Mouse (Mus musculus) erythroblast, embryonic 14.5 days (primary cell): Measurements from ENCODE around the gene Neurl2. TPM values are rescaled to one million over a fixed set of nuclear protein-coding genes. Genes with fewer than 3 reads are reported as not detected.
A peak's percentile ranks its signal among the peaks of the same experiment; 100 is the strongest.
"Not testable (repeated sequence)": the region's sequence is repeated elsewhere in the genome, so short reads cannot be mapped to it uniquely, and the experiment has no call there.

Source experiments
- H3K27me3 ChIP-seq: 2 replicates; pipeline ENCODE4 v1.6.1; 2012; ENCODE audit warnings: inconsistent platforms; ENCODE audit not compliant: control insufficient read depth
- H3K36me3 ChIP-seq: 2 replicates; pipeline ENCODE4 v1.6.1; 2012; ENCODE audit warnings: mild to moderate bottlenecking, inconsistent platforms; ENCODE audit not compliant: control insufficient read depth
- H3K4me1 ChIP-seq: 2 replicates; pipeline ENCODE4 v1.6.1; 2012; ENCODE audit warnings: inconsistent platforms; ENCODE audit not compliant: control insufficient read depth
- H3K4me3 ChIP-seq: replicated peaks from 2 replicates; pipeline ENCODE3; 2012; ENCODE audit warnings: moderate library complexity, mild to moderate bottlenecking, inconsistent platforms
- H3K9me3 ChIP-seq: 2 replicates; pipeline ENCODE4 v1.6.1; 2012; ENCODE audit warnings: low read length, inconsistent platforms, mixed read lengths; ENCODE audit not compliant: control insufficient read depth
- GATA1 ChIP-seq: IDR thresholded peaks from 2 replicates; pipeline ENCODE4 v1.6.1; 2012; ENCODE audit warnings: low read length, inconsistent platforms, mixed read lengths
- TAL1 ChIP-seq: IDR thresholded peaks from 3 replicates; pipeline ENCODE4 v1.6.1; 2012; ENCODE audit warnings: low read length, inconsistent platforms, mixed read lengths
- polyA plus RNA-seq: library from polyadenylated mRNA; stranded (reverse); fragments of >175 nt; gene quantifications from 2 replicates; pipeline ENCODE4 v1.2.3, GENCODE M21; 2012

The Neurl2 gene
- polyA plus RNA-seq, 1 experiment = 0.10 TPM

DNA sequence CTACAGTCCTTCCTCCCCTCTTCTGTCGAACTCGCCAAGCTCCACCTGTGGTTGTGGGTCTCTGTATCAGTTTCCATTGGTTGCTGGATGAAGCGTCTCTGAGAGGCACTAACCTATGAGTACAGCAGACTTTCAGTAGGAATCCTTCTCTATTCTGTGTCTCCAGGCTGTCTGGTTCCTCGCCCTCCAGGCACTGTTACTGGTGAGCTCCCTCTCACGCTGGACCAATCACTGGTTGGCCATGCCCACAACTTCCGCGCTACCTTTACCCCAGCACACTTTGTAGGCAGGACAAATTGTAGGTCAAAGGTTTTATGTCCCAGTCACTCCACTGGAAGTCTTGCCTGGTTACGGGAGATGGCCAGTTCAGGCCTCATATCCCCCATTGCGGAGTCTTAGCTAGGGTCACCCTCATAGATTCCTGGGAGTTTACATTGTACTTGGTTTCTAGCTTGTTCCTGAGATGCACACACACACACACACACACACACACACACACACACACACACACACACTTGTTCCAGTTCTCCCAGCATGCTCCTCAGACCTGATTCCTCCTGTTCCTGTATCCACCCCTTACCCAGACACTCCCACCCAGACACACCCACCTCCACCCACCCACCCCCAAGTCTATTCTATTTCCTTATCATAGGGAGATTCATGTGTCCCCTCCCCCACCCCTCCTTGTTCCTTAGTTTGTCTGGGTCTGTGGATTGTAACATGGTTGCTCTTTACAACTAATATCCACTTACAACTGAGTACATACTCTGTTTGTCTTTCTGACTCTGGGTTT lies 26.6 kb upstream of the Neurl2 start:
- H3K4me3 ChIP-seq = no peak overlapping the region
- peaks cover 15% of the 10 kb centered on the region for H3K4me1 ChIP-seq
- no peaks in the 10 kb centered on the region for H3K36me3 ChIP-seq
- H3K27me3 ChIP-seq = peaks cover 59% of the 10 kb centered on the region
- H3K9me3 ChIP-seq = peaks cover 5% of the 10 kb centered on the region
- no peak for TF ChIP-seq GATA1
- TF ChIP-seq TAL1 = no peak

DNA sequence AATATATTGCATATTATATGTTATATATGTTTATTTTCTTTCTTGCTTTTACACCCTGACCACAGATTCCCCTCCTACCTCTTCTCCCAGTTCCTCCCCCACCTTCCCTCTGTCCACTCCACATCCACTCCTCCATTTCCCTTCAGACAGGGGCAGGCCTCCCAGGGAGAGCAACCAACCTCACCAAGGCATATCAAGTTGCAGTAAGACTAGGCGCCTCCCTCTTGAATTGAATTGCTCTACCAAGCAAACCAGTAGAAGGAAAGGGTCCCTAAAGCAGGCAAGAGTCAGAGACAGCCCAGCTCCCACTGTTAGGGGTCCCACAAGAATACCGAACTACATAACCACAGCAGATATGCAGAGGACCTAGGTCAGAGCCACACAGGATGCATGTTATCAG lies 25.9 kb upstream of the Neurl2 start:
- Histone ChIP-seq H3K4me1 (peaks cover 8% of the 10 kb centered on the region), H3K27me3 (peaks cover 66% of the 10 kb centered on the region), H3K36me3 (no peaks in the 10 kb centered on the region), H3K4me3 (no peak overlapping the region), H3K9me3 (peaks cover 5% of the 10 kb centered on the region)
- no peak for TF ChIP-seq TAL1
- TF ChIP-seq GATA1 = no peak

DNA sequence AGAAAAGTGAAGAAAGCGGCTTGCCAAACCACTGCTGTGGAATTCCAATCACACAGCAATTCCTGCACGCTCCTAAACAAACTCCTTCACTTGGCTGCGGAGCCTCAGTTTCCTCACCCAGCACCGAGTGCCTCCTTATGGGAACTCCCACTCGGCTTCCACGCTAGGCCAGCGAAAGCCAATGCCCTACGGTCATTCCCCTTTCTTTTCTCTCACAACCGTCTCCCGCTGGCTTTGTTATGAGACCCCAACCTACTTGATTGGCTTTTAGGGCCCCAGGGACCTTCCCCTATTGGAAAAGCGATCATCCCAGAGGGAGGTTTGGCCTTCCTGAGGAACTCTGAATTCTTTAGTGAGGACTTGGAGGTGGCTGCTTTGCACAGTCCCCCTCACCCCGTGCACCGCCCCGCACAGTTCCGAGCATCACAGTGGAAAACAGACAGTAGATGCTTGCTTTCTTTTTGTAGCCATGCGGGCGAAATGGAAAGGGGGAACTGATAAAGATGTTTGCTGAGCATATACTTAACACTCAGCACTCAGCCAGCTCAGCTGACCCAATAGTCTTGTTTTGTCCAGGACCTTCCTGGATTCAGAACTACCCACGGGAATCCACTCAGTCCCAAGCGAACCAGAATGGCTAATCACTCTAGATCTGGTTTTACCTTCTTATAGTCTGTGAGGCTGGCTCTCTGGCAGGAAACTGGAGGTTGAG lies 24.7 kb upstream of the Neurl2 start:
- Histone ChIP-seq H3K4me1 (peaks cover 7% of the 10 kb centered on the region), H3K9me3 (peaks cover 2% of the 10 kb centered on the region; the same call in 1 of the 2 replicates), H3K4me3 (no peak overlapping the region), H3K27me3 (peaks cover 71% of the 10 kb centered on the region), H3K36me3 (no peaks in the 10 kb centered on the region)
- no peak for TF ChIP-seq GATA1

DNA sequence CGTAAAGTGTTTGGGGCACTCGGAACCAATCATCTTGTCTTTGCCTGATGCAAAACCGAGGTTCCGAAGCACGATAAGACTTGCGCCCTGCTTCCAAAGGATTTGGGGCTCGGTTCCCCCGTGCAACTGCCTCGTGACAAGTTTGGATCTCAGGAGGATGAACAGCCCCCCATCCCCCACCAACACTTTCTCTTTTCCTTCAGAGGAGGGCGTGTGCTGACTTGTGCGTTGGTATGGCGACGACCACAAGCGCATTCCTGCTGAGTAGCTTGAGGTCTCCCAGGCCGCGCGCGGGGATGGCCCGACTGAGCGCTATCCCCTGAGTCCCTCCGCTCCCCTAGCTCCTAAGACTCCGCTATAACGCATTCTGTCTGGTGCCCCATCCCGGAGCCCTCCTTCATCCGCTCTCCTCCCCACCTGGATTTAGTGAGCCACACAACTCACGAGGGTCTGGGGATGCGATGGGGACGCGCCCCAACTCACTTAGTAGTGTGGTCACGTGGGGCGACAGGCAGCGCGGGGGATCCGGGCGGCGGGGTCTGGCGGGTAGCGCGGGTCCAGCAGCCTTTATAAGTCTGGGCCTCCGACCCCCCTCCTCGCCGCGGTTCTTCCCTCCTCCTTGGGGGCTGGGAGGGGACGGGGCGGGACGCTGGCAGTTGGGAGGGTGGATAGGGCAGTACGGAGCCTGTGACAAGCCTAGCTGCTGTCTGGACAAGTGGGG lies 24.0 kb upstream of the Neurl2 start, which contains the start of gene Pltp:
Gene Pltp, minus strand, starts transcription at position 611 of the 721 bp plus-strand sequence.
- Histone ChIP-seq H3K9me3 (peaks cover 2% of the 10 kb centered on the region; the same call in 1 of the 2 replicates), H3K36me3 (no peaks in the 10 kb centered on the region), H3K4me1 (peaks cover 7% of the 10 kb centered on the region), H3K27me3 (peaks cover 71% of the 10 kb centered on the region), H3K4me3 (peak within 1 kb of the TSS; percentile 38)
- TF ChIP-seq TAL1 (no peak), GATA1 (no peak)

DNA sequence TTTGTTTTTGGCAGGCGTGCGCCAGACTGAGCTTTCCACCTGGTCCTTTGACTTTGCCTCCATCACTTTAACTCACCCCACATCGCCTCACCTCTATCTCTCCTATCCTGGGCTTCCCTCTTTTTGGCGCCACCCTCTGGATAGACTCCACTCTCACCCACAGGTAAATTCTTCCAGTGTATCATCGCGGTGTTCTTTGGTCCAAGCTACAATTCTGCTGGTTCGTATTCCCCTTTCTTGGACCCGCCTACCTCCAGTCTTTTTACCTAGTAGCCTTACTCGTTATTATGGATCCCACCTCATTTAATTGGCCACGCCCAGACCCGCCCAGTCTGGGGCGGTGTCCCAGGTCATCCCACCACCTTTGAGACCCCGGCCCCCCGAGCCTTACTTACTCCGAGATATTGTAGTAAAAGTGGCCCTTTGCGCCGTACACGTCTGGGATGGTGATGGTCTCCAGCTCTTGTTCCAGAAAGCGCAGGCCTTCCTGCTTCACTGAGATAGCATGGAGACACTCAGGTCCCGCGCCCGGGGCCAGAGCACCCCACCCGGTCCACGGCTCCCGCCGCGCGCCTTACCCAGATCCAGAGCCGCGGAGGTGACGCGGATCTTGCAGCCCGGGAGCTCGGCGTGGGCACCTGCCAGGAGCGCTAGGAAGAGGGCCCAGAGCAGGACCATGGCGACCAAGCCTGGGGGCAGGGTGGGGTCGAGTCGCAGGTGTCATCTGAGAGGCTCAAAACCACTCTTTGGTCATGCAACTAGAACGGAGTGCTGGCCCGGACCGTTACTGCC lies 23.2 kb upstream of the Neurl2 start:
- H3K9me3 ChIP-seq = peaks cover 2% of the 10 kb centered on the region; the same call in 1 of the 2 replicates
- H3K27me3 ChIP-seq = peaks cover 71% of the 10 kb centered on the region
- TF ChIP-seq GATA1 (no peak), TAL1 (no peak)
- peaks cover 7% of the 10 kb centered on the region for H3K4me1 ChIP-seq
- no peaks in the 10 kb centered on the region for H3K36me3 ChIP-seq
- H3K4me3 ChIP-seq = peak overlapping the region; percentile 38

DNA sequence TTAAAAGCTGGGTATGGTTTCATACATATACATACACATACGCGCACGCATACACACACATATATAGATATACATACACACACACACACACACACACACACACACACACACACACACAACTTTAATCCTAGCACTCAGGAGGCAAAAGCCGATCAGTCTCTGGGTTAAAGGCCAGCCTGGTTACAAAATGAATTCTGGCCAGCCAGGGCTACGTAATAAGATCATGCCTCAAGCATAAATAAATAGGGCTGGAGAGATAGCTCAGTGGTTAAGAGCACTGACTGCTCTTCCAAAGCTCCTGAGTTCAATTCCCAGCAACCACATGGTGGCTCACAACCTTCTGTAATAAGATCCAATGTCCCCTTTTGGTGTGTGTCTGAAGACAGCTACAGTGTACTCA lies 22.3 kb upstream of the Neurl2 start:
- peaks cover 63% of the 10 kb centered on the region for H3K27me3 ChIP-seq
- not testable (repeated sequence) for H3K9me3 ChIP-seq, H3K4me1 ChIP-seq, H3K36me3 ChIP-seq, H3K4me3 ChIP-seq

DNA sequence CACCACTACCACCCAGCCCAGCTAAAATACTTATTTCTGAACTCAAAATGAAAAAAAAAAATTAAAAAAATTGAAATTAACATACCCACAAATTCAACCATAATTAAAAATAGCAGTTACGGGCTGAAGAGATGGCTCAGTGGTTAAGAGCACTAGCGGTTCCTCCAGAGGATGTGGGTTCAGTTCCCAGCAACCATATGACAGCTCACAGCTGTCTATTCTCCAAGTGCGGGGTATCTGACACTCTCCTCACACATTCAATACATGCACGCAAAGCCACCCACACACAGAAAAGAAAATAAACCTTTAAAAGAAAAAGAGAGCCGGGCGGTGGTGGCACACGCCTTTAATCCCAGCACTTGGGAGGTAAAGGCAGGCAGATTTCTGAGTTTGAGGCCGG lies 16.8 kb upstream of the Neurl2 start:
- no peaks in the 10 kb centered on the region; the same call in 1 of the 2 replicates for H3K9me3 ChIP-seq
- no peak for TF ChIP-seq GATA1
- no peak for TF ChIP-seq TAL1
- peaks cover 14% of the 10 kb centered on the region for H3K27me3 ChIP-seq
- H3K36me3 ChIP-seq = no peaks in the 10 kb centered on the region
- no peaks in the 10 kb centered on the region for H3K4me1 ChIP-seq
- H3K4me3 ChIP-seq = no peak overlapping the region

DNA sequence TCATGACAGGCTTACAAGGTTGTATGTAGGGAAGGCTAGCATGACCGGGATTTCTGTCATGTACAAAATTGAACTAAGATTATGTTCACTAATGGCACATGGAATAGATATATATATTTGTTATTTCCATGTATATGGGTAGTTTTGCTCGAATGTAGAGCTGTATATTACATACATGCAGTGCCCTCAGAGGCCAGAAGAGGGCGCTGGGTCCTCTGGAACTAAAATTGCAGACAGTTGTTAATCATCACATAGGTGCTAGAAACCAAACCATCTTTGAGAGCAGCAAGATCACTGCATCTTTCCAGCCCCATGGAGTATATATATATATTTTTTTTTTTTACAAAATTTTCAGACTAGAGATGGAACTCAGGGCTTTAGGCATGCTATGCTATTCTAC lies 12.5 kb upstream of the Neurl2 start:
- no peaks in the 10 kb centered on the region for H3K36me3 ChIP-seq
- no peak overlapping the region for H3K4me3 ChIP-seq
- TF ChIP-seq TAL1 (no peak), GATA1 (no peak)
- H3K9me3 ChIP-seq = no peaks in the 10 kb centered on the region; the same call in 1 of the 2 replicates
- peaks cover 2% of the 10 kb centered on the region; the same call in 1 of the 2 replicates for H3K27me3 ChIP-seq
- no peaks in the 10 kb centered on the region for H3K4me1 ChIP-seq
